In genomic region chr14:79986831-79987230, GRCm38 (mm10) we compare ENCODE assay signal across 21 mouse cellular contexts. TPM values are rescaled to one million over a fixed set of nuclear protein-coding genes. Genes with fewer than 3 reads are reported as not detected.
DNase-seq lines count a peak whose midpoint lies in the region; ATAC-seq lines count a peak whose summit lies in the region.
"Had no signal": no experiment of that assay in that cellular context is flagged by ENCODE, and none has a peak within 500 bp of the region (broad histone marks: within the 10 kb centered on the region; RNA-seq: fewer than 3 reads in every experiment).

No protein-coding gene starts in this region.

- no peaks in the 10 kb centered on the region for H3K9me3 ChIP-seq in kidney, embryonic 15.5 days (replicated peaks)
- no peaks in the 10 kb centered on the region for H3K9me3 ChIP-seq in lung, embryonic 16.5 days (ENCODE audit: control insufficient read depth, low read length)
- no peaks in the 10 kb centered on the region for H3K9me3 ChIP-seq in stomach, embryonic 14.5 days (ENCODE audit: control insufficient read depth, low read depth, low read length)
- H3K9me3 ChIP-seq in neural tube, embryonic 15.5 days (replicated peaks) = no peaks in the 10 kb centered on the region
- H3K9me3 ChIP-seq: forebrain, embryonic 12.5 days; heart, embryonic 15.5 days; hindbrain, embryonic 15.5 days; liver, embryonic 13.5 days; midbrain, embryonic 12.5 days; neural tube, embryonic 12.5 days had no signal

- no peak overlapping the region for H3K4me2 ChIP-seq in kidney, embryonic 15.5 days
- H3K4me2 ChIP-seq in lung, embryonic 16.5 days (ENCODE audit: low read depth, low read length) = no peak overlapping the region
- H3K4me2 ChIP-seq in stomach, embryonic 14.5 days (replicated peaks; ENCODE audit: low read depth, low read length) = no peak overlapping the region
- H3K4me2 ChIP-seq in neural tube, embryonic 15.5 days = no peak overlapping the region
- H3K4me2 ChIP-seq: forebrain, embryonic 12.5 days; heart, embryonic 15.5 days; hindbrain, embryonic 15.5 days; liver, embryonic 13.5 days; midbrain, embryonic 12.5 days; neural tube, embryonic 12.5 days had no signal

- ATAC-seq in kidney, embryonic 15.5 days (replicated peaks; ENCODE audit: low FRiP score) = peak; percentile 80
- peak; percentile 84 for ATAC-seq in lung, embryonic 16.5 days (ENCODE audit: low read depth)
- peak; percentile 63 for ATAC-seq in stomach, embryonic 14.5 days (ENCODE audit: insufficient number of reproducible peaks, insufficient read depth, low FRiP score, low read depth)
- ATAC-seq in neural tube, embryonic 15.5 days (ENCODE audit: low FRiP score) = no peak

- H3K36me3 ChIP-seq in kidney, embryonic 15.5 days = no peaks in the 10 kb centered on the region
- no peaks in the 10 kb centered on the region for H3K36me3 ChIP-seq in lung, embryonic 16.5 days (ENCODE audit: control insufficient read depth, insufficient read depth, low read length)
- H3K36me3 ChIP-seq in stomach, embryonic 14.5 days (ENCODE audit: control insufficient read depth, insufficient read depth, low read length) = no peaks in the 10 kb centered on the region
- no peaks in the 10 kb centered on the region for H3K36me3 ChIP-seq in neural tube, embryonic 15.5 days
- H3K36me3 ChIP-seq: forebrain, embryonic 12.5 days; heart, embryonic 15.5 days; hindbrain, embryonic 15.5 days; liver, embryonic 13.5 days; midbrain, embryonic 12.5 days; neural tube, embryonic 12.5 days had no signal

- no peaks in the 10 kb centered on the region for H3K27me3 ChIP-seq in kidney, embryonic 15.5 days
- H3K27me3 ChIP-seq in lung, embryonic 16.5 days (ENCODE audit: control insufficient read depth, insufficient read depth, low read depth, low read length) = no peaks in the 10 kb centered on the region
- no peaks in the 10 kb centered on the region for H3K27me3 ChIP-seq in stomach, embryonic 14.5 days (ENCODE audit: control insufficient read depth, insufficient read depth, low read length)
- H3K27me3 ChIP-seq in neural tube, embryonic 15.5 days (replicated peaks) = no peaks in the 10 kb centered on the region
- H3K27me3 ChIP-seq: forebrain, embryonic 12.5 days; heart, embryonic 15.5 days; hindbrain, embryonic 15.5 days; liver, embryonic 13.5 days; midbrain, embryonic 12.5 days; neural tube, embryonic 12.5 days had no signal

- no peak overlapping the region for H3K9ac ChIP-seq in kidney, embryonic 15.5 days
- H3K9ac ChIP-seq in lung, embryonic 16.5 days (ENCODE audit: low read length) = no peak overlapping the region
- H3K9ac ChIP-seq in stomach, embryonic 14.5 days (replicated peaks; ENCODE audit: low read depth, low read length) = no peak overlapping the region
- no peak overlapping the region for H3K9ac ChIP-seq in neural tube, embryonic 15.5 days (replicated peaks)
- H3K9ac ChIP-seq: forebrain, embryonic 12.5 days; heart, embryonic 15.5 days; hindbrain, embryonic 15.5 days; liver, embryonic 13.5 days; midbrain, embryonic 12.5 days; neural tube, embryonic 12.5 days had no signal

- peak overlapping the region; percentile 60; the same call in 1 of the 2 replicates for H3K27ac ChIP-seq in kidney, embryonic 15.5 days
- H3K27ac ChIP-seq in lung, embryonic 16.5 days (ENCODE audit: low read length) = peak overlapping the region; percentile 63
- H3K27ac ChIP-seq in stomach, embryonic 14.5 days (ENCODE audit: low read length) = no peak overlapping the region
- no peak overlapping the region for H3K27ac ChIP-seq in neural tube, embryonic 15.5 days (replicated peaks)
- H3K27ac ChIP-seq: forebrain, embryonic 12.5 days; gastrocnemius, adult 2 months; heart, embryonic 15.5 days; hindbrain, embryonic 15.5 days; liver, embryonic 13.5 days; midbrain, embryonic 12.5 days; neural tube, embryonic 12.5 days had no signal

- H3K4me1 ChIP-seq in kidney, embryonic 15.5 days = peaks cover 20% of the 10 kb centered on the region
- peaks cover 20% of the 10 kb centered on the region for H3K4me1 ChIP-seq in lung, embryonic 16.5 days (replicated peaks; ENCODE audit: control insufficient read depth, insufficient read depth, low read length)
- peaks cover 11% of the 10 kb centered on the region for H3K4me1 ChIP-seq in stomach, embryonic 14.5 days (ENCODE audit: control insufficient read depth, insufficient read depth, low read length)
- H3K4me1 ChIP-seq in neural tube, embryonic 15.5 days = no peaks in the 10 kb centered on the region
- H3K4me1 ChIP-seq: forebrain, embryonic 12.5 days; heart, embryonic 15.5 days; hindbrain, embryonic 15.5 days; liver, embryonic 13.5 days; midbrain, embryonic 12.5 days; neural tube, embryonic 12.5 days had no signal

- 35% methylated on average over 8 of the region's 8 CpGs for WGBS in kidney, embryonic 15.5 days
- 38% methylated on average over 8 of the region's 8 CpGs for WGBS in lung, embryonic 16.5 days
- WGBS in stomach, embryonic 14.5 days = 49% methylated on average over 8 of the region's 8 CpGs
- 64% methylated on average over 8 of the region's 8 CpGs for WGBS in neural tube, embryonic 15.5 days

- H3K4me3 ChIP-seq in kidney, embryonic 15.5 days (replicated peaks) = no peak overlapping the region
- H3K4me3 ChIP-seq in lung, embryonic 16.5 days (ENCODE audit: low read length) = no peak overlapping the region
- H3K4me3 ChIP-seq in stomach, embryonic 14.5 days (ENCODE audit: low read depth, low read length) = no peak overlapping the region
- H3K4me3 ChIP-seq in neural tube, embryonic 15.5 days (replicated peaks) = no peak overlapping the region
- H3K4me3 ChIP-seq: forebrain, embryonic 12.5 days; gastrocnemius, adult 2 months; heart, embryonic 15.5 days; hindbrain, embryonic 15.5 days; liver, embryonic 13.5 days; midbrain, embryonic 12.5 days; neural tube, embryonic 12.5 days had no signal

- DNase-seq in kidney, adult 8-10 months = no peak
- DNase-seq in lung, postnatal 14 days = no peak
- DNase-seq in yolk sac, embryonic 10.5 days (ENCODE audit: low spot score) = peak; percentile 72
- DNase-seq: cerebellum, adult 2 months; cerebellum, postnatal 36 days; gastrocnemius, adult 2 months; heart, postnatal 4 days; layer of hippocampus, adult 9-11 months; liver, embryonic 13.5 days; right cerebral cortex, adult 18-20 months; thymus, adult 2 months had no signal

RNA-seq across cellular contexts. Expression of gene Olfm4, which starts 3.0 kb away (rescaled TPM):
- polyA plus RNA-seq in kidney, embryonic 15.5 days (2015; fragmentation: Nextera tagmentation; extraction: Ambion mirVana) = 2.3 TPM in 2 replicates
- polyA plus RNA-seq in lung, embryonic 16.5 days (2015; fragmentation: Nextera tagmentation; extraction: Ambion mirVana) = 1.4 and 2.5 TPM in 2 replicates
- 5.4 and 6.0 TPM in 2 replicates for polyA plus RNA-seq in stomach, embryonic 14.5 days (2014; fragmentation: Nextera tagmentation; extraction: Ambion mirVana)
- 0.86 and 3.0 TPM in 2 replicates for polyA plus RNA-seq in neural tube, embryonic 15.5 days (2015; fragmentation: Nextera tagmentation; extraction: Ambion mirVana)
- polyA plus RNA-seq: urinary bladder, adult 2 months had no signal

Comparison
In these comparisons a context has a peak if more than half of its experiments do, and no peak if none do; other contexts are left out.
1. H3K27ac ChIP-seq: peak in kidney, embryonic 15.5 days (single experiment) and lung, embryonic 16.5 days (single experiment); none in stomach, embryonic 14.5 days (single experiment) and neural tube, embryonic 15.5 days (single experiment).